Mouse (Mus musculus) intestine, embryonic 15.5 days (tissue): ENCODE data around the gene Hsh2d. TPM values are rescaled to one million over a fixed set of nuclear protein-coding genes. Genes with fewer than 3 reads are reported as not detected.
A peak's percentile ranks its signal among the peaks of the same experiment; 100 is the strongest.

Experiments used
- ATAC-seq: fragments of 200-750 bp; cut with Nextera tagmentation; 2 replicates; pipeline ENCODE4 v1.8.0; 2017; ENCODE audit warnings: moderate TSS enrichment, moderate library complexity
- H3K27ac ChIP-seq: fragments of 300-500 bp; sonication (generic); 2 replicates; pipeline ENCODE4 v1.5.1; 2015; ENCODE audit warnings: mild to moderate bottlenecking, inconsistent platforms
- H3K27me3 ChIP-seq: fragments of 300-500 bp; sonication (generic); replicated peaks from 2 replicates; pipeline ENCODE4 v1.6.1; 2015; ENCODE audit warnings: inconsistent platforms
- H3K36me3 ChIP-seq: fragments of 300-500 bp; sonication (generic); 2 replicates; pipeline ENCODE4 v1.6.1; 2015; ENCODE audit warnings: inconsistent platforms
- H3K4me1 ChIP-seq: fragments of 300-500 bp; sonication (generic); replicated peaks from 2 replicates; pipeline ENCODE4 v1.6.1; 2015; ENCODE audit warnings: inconsistent platforms
- H3K4me2 ChIP-seq: fragments of 300-500 bp; sonication (generic); replicated peaks from 2 replicates; pipeline ENCODE4 v1.6.1; 2015; ENCODE audit warnings: mild to moderate bottlenecking, inconsistent platforms
- H3K4me3 ChIP-seq: fragments of 300-500 bp; sonication (generic); replicated peaks from 2 replicates; pipeline ENCODE4 v1.5.1; 2015; ENCODE audit warnings: inconsistent platforms
- H3K9ac ChIP-seq: fragments of 300-500 bp; sonication (generic); 2 replicates; pipeline ENCODE4 v1.6.1; 2015; ENCODE audit warnings: inconsistent platforms
- H3K9me3 ChIP-seq: fragments of 300-500 bp; sonication (generic); 2 replicates; pipeline ENCODE4 v1.6.1; 2016; ENCODE audit warnings: inconsistent platforms
- WGBS: fragments of 180-500 bp; shearing (Covaris S2); methylation state at CpG from one replicate; pipeline ENCODE4 v1.1.7; 2015; 5-methylcytosine and 5-hydroxymethylcytosine counted together
- polyA plus RNA-seq: library from polyadenylated mRNA; unstranded; fragments of >200 nt; fragmentation: Nextera tagmentation; extraction: Ambion mirVana; gene quantifications from 2 replicates; pipeline ENCODE4 v1.2.1, GENCODE M21; 2015

Gene Hsh2d
- polyA plus RNA-seq: 1.5 and 2.0 TPM in 2 replicates

GRCm38 (mm10) chr8:72189417-72190214, at the start of gene Hsh2d:
Gene Hsh2d, plus strand, starts transcription at chr8:72189638.
- no peak within 1 kb of the TSS for H3K9ac ChIP-seq
- peak within 1 kb of the TSS; percentile 14; the same call in 1 of the 2 replicates for H3K4me3 ChIP-seq
- no peaks in the 10 kb centered on the region for H3K36me3 ChIP-seq
- no peaks in the 10 kb centered on the region for H3K9me3 ChIP-seq
- H3K4me1 ChIP-seq: no peaks in the 10 kb centered on the region
- peak within 1 kb of the TSS; percentile 66 for H3K27ac ChIP-seq
- WGBS: 56% methylated on average over 12 of the region's 12 CpGs
- H3K4me2 ChIP-seq: peak within 1 kb of the TSS; percentile 37
- peak; percentile 83 for ATAC-seq
- no peaks in the 10 kb centered on the region for H3K27me3 ChIP-seq

- Histone ChIP-seq H3K4me2 (no peak overlapping the region), H3K36me3 (peaks cover 60% of the 10 kb centered on the region), H3K9ac (no peak overlapping the region), H3K27ac (0 out of 2 replicates have a peak overlapping the region, but pooled peaks have one; percentile 6), H3K4me1 (0 out of 2 replicates have a peak, but pooled peaks cover 2% of the 10 kb centered on the region), H3K9me3 (no peaks in the 10 kb centered on the region), H3K27me3 (no peaks in the 10 kb centered on the region), H3K4me3 (no peak overlapping the region)
- no peak for ATAC-seq
- 93% methylated on average over 13 of the region's 13 CpGs for WGBS
These were observed 46.1 kb upstream of the Hsh2d start for GRCm38 (mm10) chr8:72143256-72143824.

- Histone ChIP-seq H3K4me2 (no peak overlapping the region), H3K4me3 (no peak overlapping the region), H3K36me3 (peaks cover 57% of the 10 kb centered on the region), H3K27ac (no peak overlapping the region), H3K27me3 (no peaks in the 10 kb centered on the region), H3K9ac (no peak overlapping the region), H3K9me3 (no peaks in the 10 kb centered on the region), H3K4me1 (no peaks in the 10 kb centered on the region)
- 83% methylated on average over 5 of the region's 5 CpGs for WGBS
- ATAC-seq: no peak
These were observed 45.0 kb upstream of the Hsh2d start for GRCm38 (mm10) chr8:72144345-72144975.

- no peaks in the 10 kb centered on the region for H3K27me3 ChIP-seq
- 88% methylated on average over 3 of the region's 3 CpGs for WGBS
- H3K4me1 ChIP-seq: no peaks in the 10 kb centered on the region
- peaks cover 50% of the 10 kb centered on the region for H3K36me3 ChIP-seq
- no peak overlapping the region for H3K4me3 ChIP-seq
- ATAC-seq: no peak
- H3K27ac ChIP-seq: no peak overlapping the region
- no peak overlapping the region for H3K9ac ChIP-seq
- no peak overlapping the region for H3K4me2 ChIP-seq
- no peaks in the 10 kb centered on the region for H3K9me3 ChIP-seq
These were observed 43.9 kb upstream of the Hsh2d start for GRCm38 (mm10) chr8:72145511-72145910.

GRCm38 (mm10) chr8:72146056-72146455, 43.4 kb upstream of the Hsh2d start:
- Histone ChIP-seq H3K4me1 (no peaks in the 10 kb centered on the region), H3K27me3 (no peaks in the 10 kb centered on the region), H3K9me3 (no peaks in the 10 kb centered on the region), H3K9ac (no peak overlapping the region), H3K27ac (no peak overlapping the region), H3K4me2 (no peak overlapping the region), H3K36me3 (peaks cover 51% of the 10 kb centered on the region), H3K4me3 (no peak overlapping the region)
- 83% methylated on average over 1 of the region's 1 CpGs for WGBS
- no peak for ATAC-seq

- Histone ChIP-seq H3K4me2 (no peak overlapping the region), H3K36me3 (peaks cover 55% of the 10 kb centered on the region), H3K27me3 (no peaks in the 10 kb centered on the region), H3K9ac (no peak overlapping the region), H3K27ac (peak overlapping the region; percentile 19; the same call in 1 of the 2 replicates), H3K4me1 (no peaks in the 10 kb centered on the region), H3K4me3 (no peak overlapping the region), H3K9me3 (no peaks in the 10 kb centered on the region)
- WGBS: 86% methylated on average over 3 of the region's 3 CpGs
- no peak for ATAC-seq
These were observed 42.9 kb upstream of the Hsh2d start for GRCm38 (mm10) chr8:72146556-72146955.

GRCm38 (mm10) chr8:72147266-72147665, 42.2 kb upstream of the Hsh2d start:
- peak overlapping the region; percentile 19; the same call in 1 of the 2 replicates for H3K27ac ChIP-seq

GRCm38 (mm10) chr8:72149056-72149455, 40.4 kb upstream of the Hsh2d start:
- no peak overlapping the region for H3K4me2 ChIP-seq
- no peak overlapping the region for H3K27ac ChIP-seq
- no peaks in the 10 kb centered on the region for H3K9me3 ChIP-seq
- no peaks in the 10 kb centered on the region for H3K27me3 ChIP-seq
- ATAC-seq: no peak
- H3K9ac ChIP-seq: no peak overlapping the region
- no peak overlapping the region for H3K4me3 ChIP-seq
- no peaks in the 10 kb centered on the region for H3K4me1 ChIP-seq
- H3K36me3 ChIP-seq: peaks cover 41% of the 10 kb centered on the region
- WGBS: 80% methylated on average over 1 of the region's 1 CpGs

More at GRCm38 (mm10) chr8:72147266-72147665, 42.2 kb upstream of the Hsh2d start:
- Histone ChIP-seq H3K4me1 (no peaks in the 10 kb centered on the region), H3K9me3 (no peaks in the 10 kb centered on the region), H3K9ac (no peak overlapping the region), H3K27me3 (no peaks in the 10 kb centered on the region), H3K4me3 (no peak overlapping the region), H3K4me2 (no peak overlapping the region), H3K36me3 (peaks cover 52% of the 10 kb centered on the region)
- ATAC-seq: no peak
- 48% methylated on average over 2 of the region's 2 CpGs for WGBS

- no peak overlapping the region for H3K4me2 ChIP-seq
- H3K27ac ChIP-seq: no peak overlapping the region
- no peaks in the 10 kb centered on the region for H3K9me3 ChIP-seq
- WGBS: 82% methylated on average over 3 of the region's 3 CpGs
- H3K4me3 ChIP-seq: no peak overlapping the region
- H3K36me3 ChIP-seq: peaks cover 31% of the 10 kb centered on the region
- H3K9ac ChIP-seq: no peak overlapping the region
- no peaks in the 10 kb centered on the region for H3K27me3 ChIP-seq
- H3K4me1 ChIP-seq: no peaks in the 10 kb centered on the region
- no peak for ATAC-seq
These were observed 37.9 kb upstream of the Hsh2d start for GRCm38 (mm10) chr8:72151418-72152078.

- Histone ChIP-seq H3K4me3 (no peak overlapping the region), H3K4me1 (no peaks in the 10 kb centered on the region), H3K4me2 (no peak overlapping the region), H3K9ac (no peak overlapping the region), H3K36me3 (peaks cover 14% of the 10 kb centered on the region), H3K27ac (no peak overlapping the region), H3K9me3 (no peaks in the 10 kb centered on the region), H3K27me3 (no peaks in the 10 kb centered on the region)
- no peak for ATAC-seq
These were observed 36.1 kb upstream of the Hsh2d start for GRCm38 (mm10) chr8:72153382-72153781.

- Histone ChIP-seq H3K27ac (no peak overlapping the region), H3K9me3 (no peaks in the 10 kb centered on the region), H3K27me3 (no peaks in the 10 kb centered on the region), H3K9ac (no peak overlapping the region), H3K36me3 (no peaks in the 10 kb centered on the region; the same call in 1 of the 2 replicates), H3K4me1 (peaks cover 8% of the 10 kb centered on the region), H3K4me3 (no peak overlapping the region), H3K4me2 (no peak overlapping the region)
- no peak for ATAC-seq
- WGBS: 71% methylated on average over 2 of the region's 2 CpGs
These were observed 31.3 kb upstream of the Hsh2d start for GRCm38 (mm10) chr8:72158096-72158495.

GRCm38 (mm10) chr8:72158726-72159125, 30.7 kb upstream of the Hsh2d start:
- no peaks in the 10 kb centered on the region for H3K36me3 ChIP-seq
- H3K9me3 ChIP-seq: no peaks in the 10 kb centered on the region
- H3K4me3 ChIP-seq: no peak overlapping the region
- no peaks in the 10 kb centered on the region for H3K27me3 ChIP-seq
- no peak overlapping the region for H3K9ac ChIP-seq
- peaks cover 8% of the 10 kb centered on the region for H3K4me1 ChIP-seq
- ATAC-seq: no peak
- H3K4me2 ChIP-seq: no peak overlapping the region
- H3K27ac ChIP-seq: no peak overlapping the region
- WGBS: 79% methylated on average over 3 of the region's 3 CpGs
